Mouse (Mus musculus): ENCODE data around the gene Tsr1.

The Tsr1 gene

GRCm38 (mm10) chr11:74897678-74898516, at the start of gene Tsr1:
Gene Tsr1 (plus strand): TSS chr11:74898071.
- peak; percentile 84 for ATAC-seq (ENCODE audit: low TSS enrichment)

GRCm38 (mm10) chr11:74850998-74851661, 46.7 kb upstream of the Tsr1 start:
- ATAC-seq (ENCODE audit: low TSS enrichment), result peak; percentile 16; the same call in 1 of the 2 replicates

GRCm38 (mm10) chr11:74857756-74858155, 40.1 kb upstream of the Tsr1 start:
- no peak for ATAC-seq (ENCODE audit: low TSS enrichment)

- ATAC-seq (ENCODE audit: low TSS enrichment), result no peak
Measured at GRCm38 (mm10) chr11:74862129-74862528, 35.7 kb upstream of the Tsr1 start.

- no peak for ATAC-seq (ENCODE audit: low TSS enrichment)
Measured at GRCm38 (mm10) chr11:74863471-74863870, 34.4 kb upstream of the Tsr1 start.

GRCm38 (mm10) chr11:74864421-74864820, 33.5 kb upstream of the Tsr1 start:
- ATAC-seq (ENCODE audit: low TSS enrichment), result no peak

GRCm38 (mm10) chr11:74865252-74865651, 32.6 kb upstream of the Tsr1 start:
- no peak for ATAC-seq (ENCODE audit: low TSS enrichment)

GRCm38 (mm10) chr11:74866640-74867039, 31.2 kb upstream of the Tsr1 start:
- peak; percentile 49 for ATAC-seq (ENCODE audit: low TSS enrichment)

- ATAC-seq (ENCODE audit: low TSS enrichment), result no peak
Measured at GRCm38 (mm10) chr11:74867181-74867580, 30.7 kb upstream of the Tsr1 start.

- no peak for ATAC-seq (ENCODE audit: low TSS enrichment)
Measured at GRCm38 (mm10) chr11:74868046-74868760, 29.7 kb upstream of the Tsr1 start.

GRCm38 (mm10) chr11:74869603-74870002, 28.3 kb upstream of the Tsr1 start:
- ATAC-seq (ENCODE audit: low TSS enrichment), result no peak

- ATAC-seq (ENCODE audit: low TSS enrichment), result no peak
Measured at GRCm38 (mm10) chr11:74870544-74870943, 27.3 kb upstream of the Tsr1 start.

GRCm38 (mm10) chr11:74870991-74871622, 26.8 kb upstream of the Tsr1 start:
- ATAC-seq (ENCODE audit: low TSS enrichment), result peak; percentile 62

- ATAC-seq (ENCODE audit: low TSS enrichment), result peak; percentile 64
Measured at GRCm38 (mm10) chr11:74874630-74875029, 23.2 kb upstream of the Tsr1 start.

- ATAC-seq (ENCODE audit: low TSS enrichment), result peak; percentile 48
Measured at GRCm38 (mm10) chr11:74876801-74877200, 21.1 kb upstream of the Tsr1 start.

GRCm38 (mm10) chr11:74880999-74881398, 16.9 kb upstream of the Tsr1 start:
- ATAC-seq (ENCODE audit: low TSS enrichment), result no peak

- ATAC-seq (ENCODE audit: low TSS enrichment), result peak; percentile 81
Measured at GRCm38 (mm10) chr11:74881979-74882378, 15.9 kb upstream of the Tsr1 start.

- no peak for ATAC-seq (ENCODE audit: low TSS enrichment)
Measured at GRCm38 (mm10) chr11:74883098-74883497, 14.8 kb upstream of the Tsr1 start.

GRCm38 (mm10) chr11:74894619-74895018, 3.3 kb upstream of the Tsr1 start:
- no peak for ATAC-seq (ENCODE audit: low TSS enrichment)

GRCm38 (mm10) chr11:74895980-74896900, 1.6 kb upstream of the Tsr1 start:
- peak; percentile 28 for ATAC-seq (ENCODE audit: low TSS enrichment)

Data from frontal cortex, adult (tissue).